Mouse (Mus musculus) midbrain, postnatal 0 days (tissue): ENCODE results near the gene Fbxo2. TPM values are rescaled to one million over a fixed set of nuclear protein-coding genes. Genes with fewer than 3 reads are reported as not detected.
A peak's percentile ranks its signal among the peaks of the same experiment; 100 is the strongest.
"Not testable (repeated sequence)": the region's sequence is repeated elsewhere in the genome, so short reads cannot be mapped to it uniquely, and the experiment has no call there.

Experiments
- ATAC-seq: fragments of 200-750 bp; cut with Nextera tagmentation; 2 replicates; pipeline ENCODE4 v1.8.0; 2017; ENCODE audit warnings: moderate number of reproducible peaks, mild to moderate bottlenecking, moderate TSS enrichment, moderate library complexity; ENCODE audit not compliant: low FRiP score
- DNase-seq: peaks from one replicate; pipeline ENCODE4 v3.0.0-alpha.2; 2015; ENCODE audit warnings: low spot score
- H3K27ac ChIP-seq: fragments of 300-500 bp; sonication (generic); 2 replicates; pipeline ENCODE4 v1.5.1; 2014; ENCODE audit warnings: low read depth, mild to moderate bottlenecking, low read length, mixed read lengths
- H3K27me3 ChIP-seq: fragments of 300-500 bp; sonication (generic); 2 replicates; pipeline ENCODE4 v1.6.1; 2014; ENCODE audit warnings: low read length, control low read depth, mixed read lengths; ENCODE audit not compliant: insufficient read depth
- H3K36me3 ChIP-seq: fragments of 300-500 bp; sonication (generic); 2 replicates; pipeline ENCODE4 v1.6.1; 2014; ENCODE audit warnings: low read length, control low read depth, mixed read lengths; ENCODE audit not compliant: insufficient read depth
- H3K4me1 ChIP-seq: fragments of 300-500 bp; sonication (generic); 2 replicates; pipeline ENCODE4 v1.6.1; 2014; ENCODE audit warnings: mild to moderate bottlenecking, control low read depth, antibody characterized with exemption, low read length, mixed read lengths; ENCODE audit not compliant: insufficient read depth
- H3K4me2 ChIP-seq: fragments of 300-500 bp; sonication (generic); 2 replicates; pipeline ENCODE4 v1.6.1; 2014; ENCODE audit warnings: low read depth, mild to moderate bottlenecking, low read length, mixed read lengths; ENCODE audit not compliant: poor library complexity, severe bottlenecking
- H3K4me3 ChIP-seq: fragments of 300-500 bp; sonication (generic); 2 replicates; pipeline ENCODE4 v1.5.1; 2014; ENCODE audit warnings: low read depth, mild to moderate bottlenecking, low read length, moderate library complexity
- H3K9ac ChIP-seq: fragments of 300-500 bp; sonication (generic); replicated peaks from 2 replicates; pipeline ENCODE4 v1.6.1; 2014; ENCODE audit warnings: mild to moderate bottlenecking, low read length, moderate library complexity, mixed read lengths; ENCODE audit not compliant: poor library complexity, severe bottlenecking
- H3K9me3 ChIP-seq: fragments of 300-500 bp; sonication (generic); 2 replicates; pipeline ENCODE4 v1.6.1; 2016; ENCODE audit warnings: low read length, control low read depth
- CTCF ChIP-seq: IDR thresholded peaks from 2 replicates; pipeline ENCODE4 v1.5.1; 2016; ENCODE audit warnings: antibody characterized with exemption, mild to moderate bottlenecking
- WGBS: fragments of 180-500 bp; shearing (Covaris S2); extraction: QIAGEN DNeasy Blood & Tissue Kit; methylation state at CpG from one replicate; pipeline ENCODE4 v1.1.7; 2014; 5-methylcytosine and 5-hydroxymethylcytosine counted together
- polyA plus RNA-seq: library from polyadenylated mRNA; unstranded; fragments of >200 nt; fragmentation: Nextera tagmentation; extraction: Ambion mirVana; gene quantifications from 2 replicates; pipeline ENCODE4 v1.2.1, GENCODE M21; 2015
- total RNA-seq: library from RNA; depleted of rRNA; stranded (reverse); fragments of >200 nt; gene quantifications from 2 replicates; pipeline ENCODE4 v1.2.3, GENCODE M21; 2014

The Fbxo2 gene
- total and polyA plus RNA-seq, 2 experiments from 2014 or later: 17.0 to 17.5 TPM

- Histone ChIP-seq H3K27ac (0 out of 2 replicates have a peak overlapping the region, but pooled peaks have one; percentile 55), H3K27me3 (peaks cover 15% of the 10 kb centered on the region), H3K9me3 (no peaks in the 10 kb centered on the region), H3K4me3 (peak overlapping the region; percentile 32), H3K9ac (peak overlapping the region; percentile 48), H3K4me1 (peaks cover 3% of the 10 kb centered on the region; the same call in 1 of the 2 replicates), H3K36me3 (no peaks in the 10 kb centered on the region), H3K4me2 (peak overlapping the region; percentile 51)
- WGBS: 0% methylated on average over 30 of the region's 30 CpGs
- ATAC-seq (peak; percentile 47; the same call in 1 of the 2 replicates), DNase-seq (peak; percentile 75)
- TF ChIP-seq CTCF: no peak
These were observed 13.5 kb downstream of the Fbxo2 start for GRCm38 (mm10) chr4:148173811-148174494.

DNA sequence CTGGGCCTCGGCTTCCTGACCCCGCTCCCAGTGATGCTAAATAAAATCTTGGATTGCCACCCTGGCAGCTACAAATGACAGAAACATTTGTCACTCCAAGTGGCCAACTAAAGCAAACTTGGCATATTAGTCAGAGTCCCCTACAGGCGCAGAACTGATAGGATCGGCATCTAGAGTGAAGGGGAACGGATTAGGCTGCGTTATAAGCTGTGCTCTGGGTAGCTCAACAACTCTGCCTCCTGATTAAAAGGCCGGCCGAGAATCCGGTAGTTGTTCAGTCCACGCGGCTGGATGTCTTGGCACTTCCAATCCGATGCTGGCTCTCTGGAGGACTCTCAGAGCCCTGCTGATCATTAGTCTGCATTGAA, 14.1 kb downstream of the Fbxo2 start:
- Histone ChIP-seq H3K36me3 (no peaks in the 10 kb centered on the region), H3K4me3 (peak overlapping the region; percentile 32; the same call in 1 of the 2 replicates), H3K4me1 (peaks cover 3% of the 10 kb centered on the region; the same call in 1 of the 2 replicates), H3K9ac (no peak overlapping the region), H3K27ac (0 out of 2 replicates have a peak overlapping the region, but pooled peaks have one; percentile 55), H3K27me3 (peaks cover 15% of the 10 kb centered on the region), H3K9me3 (no peaks in the 10 kb centered on the region), H3K4me2 (peak overlapping the region; percentile 51)
- DNase-seq: peak; percentile 47
- no peak for ATAC-seq
- 6% methylated on average over 12 of the region's 12 CpGs for WGBS
- TF ChIP-seq CTCF: peak; percentile 20; the same call in 1 of the 2 replicates

GRCm38 (mm10) chr4:148176603-148177002, 16.2 kb downstream of the Fbxo2 start:
- ATAC-seq, H3K27me3 ChIP-seq, DNase-seq, H3K27ac ChIP-seq, H3K36me3 ChIP-seq, H3K4me1 ChIP-seq, H3K9me3 ChIP-seq, H3K4me2 ChIP-seq, H3K9ac ChIP-seq, H3K4me3 ChIP-seq: not testable (repeated sequence)
- 70% methylated on average over 5 of the region's 6 CpGs for WGBS

GRCm38 (mm10) chr4:148177716-148178115, 17.3 kb downstream of the Fbxo2 start:
- no peak overlapping the region for H3K27ac ChIP-seq
- H3K9ac ChIP-seq: no peak overlapping the region
- H3K27me3 ChIP-seq: peaks cover 6% of the 10 kb centered on the region; the same call in 1 of the 2 replicates
- TF ChIP-seq CTCF: no peak
- H3K4me2 ChIP-seq: no peak overlapping the region
- peaks cover 3% of the 10 kb centered on the region; the same call in 1 of the 2 replicates for H3K4me1 ChIP-seq
- ATAC-seq (no peak), DNase-seq (no peak)
- H3K9me3 ChIP-seq: no peaks in the 10 kb centered on the region
- no peaks in the 10 kb centered on the region for H3K36me3 ChIP-seq
- no peak overlapping the region for H3K4me3 ChIP-seq

DNA sequence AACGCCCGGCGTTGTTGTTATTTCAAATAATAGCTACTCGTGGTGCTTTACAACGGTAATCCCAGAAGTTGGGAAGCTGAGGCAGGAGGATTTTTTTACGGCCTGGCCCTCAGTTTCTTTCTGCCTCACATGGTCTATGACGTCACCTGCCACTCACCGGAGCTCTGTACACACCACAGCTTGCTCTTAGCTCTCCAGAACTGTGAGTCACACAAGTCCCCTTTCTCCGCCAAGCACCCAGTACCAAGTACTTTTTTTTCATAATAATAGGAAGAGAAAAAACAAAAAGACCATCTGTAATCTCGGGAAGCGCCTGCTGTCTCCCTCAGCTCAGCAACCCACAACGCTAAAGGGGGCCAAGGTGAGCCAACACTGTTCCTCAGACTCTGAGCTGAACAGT, 21.1 kb downstream of the Fbxo2 start:
- Histone ChIP-seq H3K9me3 (no peaks in the 10 kb centered on the region), H3K27ac (no peak overlapping the region), H3K27me3 (0 out of 2 replicates have a peak, but pooled peaks cover 6% of the 10 kb centered on the region), H3K4me2 (no peak overlapping the region), H3K9ac (no peak overlapping the region), H3K4me3 (no peak overlapping the region), H3K36me3 (no peaks in the 10 kb centered on the region), H3K4me1 (no peaks in the 10 kb centered on the region)
- DNase-seq: no peak
- ATAC-seq: no peak
- no peak for TF ChIP-seq CTCF
- WGBS: 91% methylated on average over 12 of the region's 12 CpGs

GRCm38 (mm10) chr4:148182363-148182762, 21.9 kb downstream of the Fbxo2 start:
- ATAC-seq (no peak), DNase-seq (peak; percentile 44)
- Histone ChIP-seq H3K36me3 (no peaks in the 10 kb centered on the region), H3K9ac (no peak overlapping the region), H3K27me3 (0 out of 2 replicates have a peak, but pooled peaks cover 6% of the 10 kb centered on the region), H3K4me2 (no peak overlapping the region), H3K4me3 (no peak overlapping the region), H3K27ac (no peak overlapping the region), H3K9me3 (no peaks in the 10 kb centered on the region), H3K4me1 (no peaks in the 10 kb centered on the region)
- no peak for TF ChIP-seq CTCF
- 31% methylated on average over 8 of the region's 8 CpGs for WGBS
